Mouse (Mus musculus) kidney, adult 8-10 months (tissue): ENCODE results near the gene Krt42.
A peak's percentile ranks its signal among the peaks of the same experiment; 100 is the strongest.
"Not testable (repeated sequence)": the region's sequence is repeated elsewhere in the genome, so short reads cannot be mapped to it uniquely, and the experiment has no call there.

Experiments
- DNase-seq, 2 experiments: peaks; one replicate each; pipeline ENCODE4 v3.0.0; 2022

Gene Krt42

DNA sequence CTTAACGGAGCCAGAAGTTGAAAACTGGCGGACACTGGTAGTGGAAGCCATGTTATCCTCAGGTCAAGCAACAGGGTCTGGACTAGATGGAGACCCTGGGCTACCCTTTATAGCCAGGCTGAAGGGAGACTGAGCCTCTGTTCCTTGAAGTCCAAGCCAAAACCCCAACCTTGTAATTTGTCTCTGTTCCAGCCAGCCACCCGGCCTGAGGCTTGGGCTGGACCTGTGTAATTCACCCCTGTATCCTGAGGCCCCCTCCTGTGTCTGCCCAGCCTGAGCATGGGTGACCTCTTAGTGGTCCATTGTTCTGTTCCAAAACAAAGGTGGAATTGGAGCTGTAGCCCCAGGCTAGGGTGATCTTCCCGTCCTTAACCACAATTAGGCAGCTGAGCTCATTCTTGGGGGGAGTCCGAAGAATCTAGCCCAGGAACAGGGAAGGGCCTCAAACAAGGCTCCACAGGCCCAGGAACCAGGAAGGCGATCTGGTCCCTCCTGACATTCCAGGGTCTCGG is at the start of gene Krt42:
TSS of gene Krt42 (minus strand) at position 51 of the 512 bp plus-strand sequence.
- no peak for DNase-seq

DNA sequence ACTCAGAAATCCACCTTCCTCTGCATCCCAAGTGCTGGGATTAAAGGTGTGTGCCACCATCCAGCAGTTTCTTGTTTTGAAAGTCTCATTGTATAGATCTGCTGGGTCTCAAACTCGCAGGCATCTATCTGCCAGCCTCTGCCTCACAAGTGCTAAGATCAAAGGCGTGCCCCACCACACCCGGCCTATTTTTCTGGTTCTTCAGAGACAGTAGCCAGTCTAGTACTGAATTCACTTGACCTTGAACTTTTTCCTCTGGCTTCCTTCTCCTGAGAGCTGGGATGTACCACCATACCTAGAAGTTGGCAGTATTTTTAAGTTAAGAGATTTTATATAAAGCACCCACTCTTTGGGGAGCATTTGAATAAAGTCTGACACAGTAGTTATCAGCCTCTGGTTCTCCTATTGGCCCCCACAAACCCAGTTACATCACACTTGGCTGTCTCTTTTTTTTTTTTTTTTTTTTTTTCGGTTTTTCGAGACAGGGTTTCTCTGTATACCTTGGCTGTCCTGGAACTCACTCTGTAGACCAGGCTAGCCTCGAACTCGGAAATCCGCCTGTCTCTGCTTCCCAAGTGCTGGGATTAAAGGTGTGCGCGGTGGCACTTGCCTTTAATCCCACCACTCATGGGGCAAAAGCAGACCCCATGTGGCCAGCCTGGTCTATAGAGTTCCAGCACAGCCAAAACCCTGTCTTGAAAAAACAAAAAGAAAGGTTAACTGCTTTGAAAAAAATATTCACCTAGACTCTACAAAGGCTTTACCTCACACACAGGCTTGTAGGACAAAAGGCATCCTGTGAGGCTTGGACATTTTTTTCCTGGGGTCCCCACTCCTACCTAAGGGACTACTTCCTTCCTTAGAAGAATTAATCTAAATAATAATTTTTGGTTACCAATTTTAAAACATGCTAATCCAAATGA is 49.1 kb upstream of the Krt42 start:
- no peak for DNase-seq

- DNase-seq = no peak
These were observed 48.2 kb upstream of the Krt42 start for GRCm38 (mm10) chr11:100317826-100318380.

- no peak for DNase-seq
These were observed 45.8 kb upstream of the Krt42 start for GRCm38 (mm10) chr11:100315439-100315838.

DNA sequence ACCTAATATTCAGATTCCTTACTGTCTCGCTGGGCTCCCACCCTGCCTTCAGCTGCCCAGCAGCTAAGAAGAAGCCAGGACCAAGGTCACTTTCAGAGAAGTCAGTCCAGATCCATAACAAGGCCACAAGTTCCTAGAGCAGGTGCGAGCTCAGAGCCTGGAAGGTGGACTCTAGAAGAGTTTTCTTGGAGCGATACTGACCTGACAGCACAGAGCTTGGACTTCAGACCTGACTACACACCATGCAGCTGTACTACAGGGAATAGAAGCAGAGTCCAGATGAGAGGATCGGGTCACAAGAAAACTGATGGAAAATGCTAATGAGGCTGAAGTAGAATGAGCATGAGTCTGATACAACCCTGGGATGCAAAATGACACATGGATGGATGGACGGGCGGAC is 43.8 kb upstream of the Krt42 start:
- DNase-seq = peak in 1 of 2 experiments; percentile 53

- peak; percentile 72 to 89 for DNase-seq
These were observed 42.5 kb upstream of the Krt42 start for GRCm38 (mm10) chr11:100312096-100312679.

GRCm38 (mm10) chr11:100311656-100312055 is 42.0 kb upstream of the Krt42 start:
- DNase-seq = no peak

DNA sequence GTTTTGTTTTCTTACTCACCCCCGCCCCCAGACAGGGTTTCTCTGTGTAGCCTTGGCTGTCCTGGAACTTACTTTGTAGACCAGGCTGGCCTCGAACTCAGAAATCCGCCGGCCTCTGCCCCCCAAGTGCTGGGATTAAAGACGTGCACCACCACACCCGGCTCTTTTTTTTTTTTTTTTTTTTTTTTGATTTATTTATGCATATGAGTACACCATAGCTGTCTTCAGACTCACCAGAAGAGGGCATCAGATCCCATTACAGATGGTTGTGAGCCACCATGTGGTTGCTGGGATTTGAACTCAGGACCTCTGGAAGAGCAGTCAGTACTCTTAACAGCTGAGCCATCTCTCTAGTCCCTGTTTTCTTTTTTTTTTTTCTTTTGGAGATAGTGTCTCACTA is 39.0 kb upstream of the Krt42 start:
- not testable (repeated sequence) for DNase-seq

DNA sequence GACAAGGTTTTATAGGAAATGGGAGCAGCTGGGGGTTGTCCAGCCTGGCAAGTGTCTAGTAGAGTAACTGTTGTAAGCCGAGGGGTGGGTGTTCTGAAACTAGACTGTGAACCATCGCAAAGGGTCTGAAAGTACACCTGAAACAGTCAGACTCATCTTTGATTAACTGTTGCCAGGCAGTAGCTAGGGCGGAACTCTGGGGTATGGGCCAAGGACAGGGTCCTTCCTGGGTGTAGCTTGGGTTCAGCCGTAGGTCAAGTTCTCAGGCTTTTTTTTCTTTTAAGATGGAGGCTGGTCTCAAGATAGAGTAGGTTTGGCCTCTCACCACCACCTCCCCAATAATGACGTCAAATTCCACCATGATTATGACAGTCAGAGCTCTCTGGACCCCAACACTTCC is 38.2 kb upstream of the Krt42 start:
- DNase-seq = no peak

DNA sequence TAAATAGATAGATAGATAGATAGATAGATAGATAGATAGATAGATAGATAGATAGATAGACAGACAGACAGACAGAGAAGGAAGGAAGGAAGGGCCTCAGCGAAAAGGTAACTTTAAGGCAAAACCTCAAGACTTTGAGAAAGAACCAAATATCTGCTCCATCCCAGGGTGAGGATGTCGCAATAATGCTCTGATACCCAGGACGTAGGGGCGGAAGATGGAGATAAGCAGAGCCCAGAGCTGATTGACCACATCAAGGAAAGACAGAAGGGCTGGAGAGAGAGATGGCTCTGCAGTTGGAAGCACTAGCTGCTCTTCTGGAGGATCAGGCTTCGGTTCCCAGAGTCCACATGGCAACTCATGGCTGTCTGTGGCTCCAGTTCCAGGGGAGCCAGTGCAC is 31.6 kb upstream of the Krt42 start:
- DNase-seq = no peak

- DNase-seq = peak in 1 of 2 experiments; percentile 63
These were observed 30.6 kb upstream of the Krt42 start for GRCm38 (mm10) chr11:100300293-100300692.

DNA sequence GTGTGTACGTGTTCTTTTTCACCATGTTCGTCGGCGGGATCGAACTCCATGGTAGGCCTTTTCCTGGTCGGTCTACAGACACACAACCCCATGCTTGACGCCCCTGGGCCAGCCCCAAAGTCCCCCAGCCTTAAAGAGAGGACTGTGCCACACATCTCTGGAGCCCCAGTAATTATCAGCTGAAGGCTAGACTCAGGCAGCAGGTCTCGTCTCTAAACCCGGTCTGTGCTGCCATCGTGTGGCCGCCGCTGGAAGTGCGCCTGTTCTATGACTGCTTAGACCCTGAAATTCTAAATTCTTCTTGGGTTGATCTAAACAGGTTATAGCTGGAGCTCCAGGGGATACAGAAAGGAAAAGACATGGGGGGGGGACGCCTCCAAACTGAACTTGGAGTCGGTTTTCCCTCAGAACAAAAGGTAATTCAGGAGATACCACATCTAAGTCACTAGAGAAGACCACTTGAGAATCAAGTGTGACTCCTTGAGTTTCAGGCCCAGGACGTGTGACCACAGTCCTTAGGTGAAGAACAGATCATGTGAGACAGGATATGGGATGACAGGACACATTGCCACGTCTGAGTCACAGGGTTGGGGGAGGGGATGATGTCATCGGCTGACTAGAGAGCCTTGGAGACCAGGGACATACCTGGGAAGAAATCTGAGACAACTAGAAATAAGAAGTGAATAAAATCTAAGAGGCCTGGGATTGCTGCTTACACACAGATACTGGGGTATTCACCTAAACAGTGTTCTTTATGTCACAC is 28.8 kb upstream of the Krt42 start:
- peak; percentile 58 to 87 for DNase-seq

DNA sequence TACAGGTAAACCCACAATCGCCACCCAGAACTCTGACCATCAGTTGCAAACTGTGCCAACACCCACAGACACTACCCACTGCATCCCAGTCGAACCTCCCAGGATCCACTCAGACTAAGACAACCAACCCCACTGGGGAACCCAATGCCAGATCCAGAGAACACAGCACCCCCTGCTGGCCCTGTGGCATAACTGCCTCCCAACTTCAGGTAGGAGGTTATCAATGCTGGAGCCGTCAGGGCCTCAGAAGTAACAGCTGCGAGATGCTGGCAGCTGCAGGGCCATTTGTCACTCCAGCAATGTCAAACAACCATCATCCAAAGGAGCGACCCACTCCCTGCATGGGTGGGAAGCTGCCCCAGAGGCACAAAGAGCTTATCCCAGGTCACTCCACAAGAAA is 28.1 kb upstream of the Krt42 start:
- no peak for DNase-seq

DNA sequence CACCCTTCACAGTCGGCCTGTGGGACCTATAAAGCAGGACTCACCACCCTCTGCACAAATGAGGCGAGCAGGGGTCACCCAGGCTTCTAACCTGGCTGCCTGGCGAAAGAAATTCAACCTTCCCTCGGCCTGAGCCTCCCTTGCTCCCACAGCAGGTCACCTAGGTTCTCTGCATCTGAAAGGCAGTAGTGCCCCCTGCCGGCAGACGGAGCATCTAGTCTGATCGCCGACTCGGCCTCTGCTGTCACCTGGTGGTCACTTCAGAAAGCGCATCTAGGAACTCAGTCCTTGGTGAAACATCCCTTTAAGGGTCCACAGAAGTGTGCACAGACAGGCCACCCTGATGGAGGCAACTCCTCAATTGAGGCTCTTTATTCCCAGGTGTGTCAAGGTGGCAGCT is 25.6 kb upstream of the Krt42 start:
- DNase-seq = peak; percentile 45 to 78

GRCm38 (mm10) chr11:100292884-100293283 is 23.2 kb upstream of the Krt42 start:
- no peak for DNase-seq

DNA sequence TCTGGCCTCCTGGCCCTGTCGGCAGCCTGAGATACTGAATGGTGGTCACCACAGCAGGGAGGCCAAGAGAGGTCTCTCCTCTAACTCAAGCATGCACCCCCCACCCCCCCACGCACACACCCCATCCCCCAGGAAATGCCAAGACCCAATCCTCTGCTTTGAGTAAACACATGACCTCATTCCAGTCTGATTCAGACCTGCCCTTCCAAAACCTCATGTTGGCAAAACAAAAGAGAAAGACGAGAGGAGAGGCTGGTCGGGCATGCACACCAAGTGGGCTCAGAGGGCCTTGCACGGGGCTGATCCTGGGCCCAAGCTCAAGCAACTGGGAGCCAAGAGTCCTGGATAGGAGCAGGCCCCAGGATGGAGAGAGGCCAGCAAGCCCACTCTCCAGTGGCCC is 20.6 kb upstream of the Krt42 start:
- no peak for DNase-seq

- no peak for DNase-seq
These were observed 19.3 kb upstream of the Krt42 start for GRCm38 (mm10) chr11:100288942-100289341.

DNA sequence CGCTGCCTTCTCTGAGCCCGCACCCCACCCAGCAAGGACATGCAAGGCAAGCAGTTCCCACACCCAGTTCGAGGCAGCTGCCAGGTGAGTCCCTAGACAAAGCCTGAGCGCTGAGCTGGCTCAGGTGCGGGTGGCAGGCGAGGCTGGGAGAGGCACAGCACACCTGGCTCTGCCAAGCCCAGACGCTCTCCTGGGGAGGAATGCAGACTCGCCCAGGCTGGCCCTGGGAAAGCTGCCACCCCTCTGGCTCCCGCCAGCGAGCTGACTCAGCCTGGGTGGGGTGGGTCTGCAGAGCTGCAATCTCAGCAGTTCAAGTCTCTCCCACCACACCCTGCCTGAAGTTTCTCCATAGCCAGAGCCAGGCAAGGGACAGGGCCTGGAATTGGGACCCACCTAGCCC is 17.4 kb upstream of the Krt42 start:
- no peak for DNase-seq

DNA sequence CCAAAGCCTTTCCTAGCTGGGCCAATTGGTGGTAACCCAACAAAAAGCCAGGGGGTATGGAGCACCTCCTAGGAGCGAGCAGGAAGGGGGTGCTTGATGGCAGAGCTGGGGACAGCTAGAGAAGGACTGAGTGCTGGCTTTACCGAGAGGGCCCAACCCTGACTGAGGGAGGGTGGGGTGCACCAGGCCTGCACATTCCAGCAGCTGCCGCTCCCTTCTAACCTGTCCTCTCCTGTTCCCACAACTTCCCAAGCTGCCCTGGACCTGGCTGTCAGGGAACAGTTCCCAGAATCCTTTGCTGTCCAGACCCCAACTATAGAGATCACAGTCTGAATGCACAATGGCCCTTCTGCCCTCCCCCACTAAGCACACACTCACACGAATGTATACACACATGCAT is 15.3 kb upstream of the Krt42 start:
- no peak for DNase-seq

GRCm38 (mm10) chr11:100282549-100282948 is 12.9 kb upstream of the Krt42 start:
- DNase-seq = peak; percentile 45 to 78

- peak; percentile 43 to 88 for DNase-seq
These were observed 12.2 kb upstream of the Krt42 start for GRCm38 (mm10) chr11:100281596-100282544.

- DNase-seq = no peak
These were observed 9.1 kb upstream of the Krt42 start for GRCm38 (mm10) chr11:100278759-100279158.
